Mouse (Mus musculus) bone marrow macrophage, adult 2 months (primary cell): ENCODE data around the gene Togaram2. TPM values are rescaled to one million over a fixed set of nuclear protein-coding genes. Genes with fewer than 3 reads are reported as not detected.

ENCODE experiments used
- H3K27ac ChIP-seq: 2 replicates; pipeline ENCODE4 v1.5.1; 2012; ENCODE audit warnings: low read depth, low read length; ENCODE audit not compliant: insufficient read depth
- H3K4me1 ChIP-seq: 2 replicates; pipeline ENCODE4 v1.6.1; 2012; ENCODE audit warnings: low read length; ENCODE audit not compliant: control insufficient read depth, insufficient read depth
- H3K4me3 ChIP-seq: 2 replicates; pipeline ENCODE4 v1.5.1; 2012; ENCODE audit warnings: mild to moderate bottlenecking, low read length, moderate library complexity; ENCODE audit not compliant: insufficient read depth
- CTCF ChIP-seq: IDR thresholded peaks from 2 replicates; pipeline ENCODE4 v1.5.1; 2012; ENCODE audit warnings: low read depth, mild to moderate bottlenecking, low read length, moderate library complexity
- POLR2A ChIP-seq: IDR thresholded peaks from 2 replicates; pipeline ENCODE4 v1.6.1; 2012; ENCODE audit warnings: mild to moderate bottlenecking, low read depth, low read length, borderline replicate concordance
- polyA plus RNA-seq: library from polyadenylated mRNA; stranded (reverse); fragments of >200 nt; gene quantifications from 2 replicates; pipeline ENCODE4 v1.2.4, GENCODE M21; 2012; ENCODE audit not compliant: missing spikeins, insufficient read depth, insufficient read length

The Togaram2 gene
- polyA plus RNA-seq, 1 experiment = not detected

DNA sequence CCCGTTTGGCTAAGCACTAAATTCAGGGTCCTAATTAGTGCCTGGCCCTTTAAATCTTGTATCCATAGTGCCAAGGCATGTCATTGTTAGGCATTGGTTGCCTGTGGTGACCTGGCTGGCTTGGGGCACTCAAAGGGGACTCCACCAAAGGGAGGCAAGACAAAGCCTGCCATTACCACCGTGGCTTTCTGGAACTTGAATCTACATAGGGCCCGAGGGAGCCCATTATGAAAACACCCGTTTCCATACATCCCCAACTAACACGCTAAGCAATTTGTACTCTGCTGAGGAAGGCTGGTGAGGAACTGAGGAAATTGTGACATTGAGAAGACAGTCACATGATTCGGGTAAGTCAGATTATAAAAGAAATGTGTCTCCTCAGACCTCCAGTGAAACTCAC, 96.5 kb downstream of the Togaram2 start:
- H3K4me3 ChIP-seq = no peak overlapping the region
- no peaks in the 10 kb centered on the region for H3K4me1 ChIP-seq
- no peak for TF ChIP-seq POLR2A
- no peak for TF ChIP-seq CTCF

DNA sequence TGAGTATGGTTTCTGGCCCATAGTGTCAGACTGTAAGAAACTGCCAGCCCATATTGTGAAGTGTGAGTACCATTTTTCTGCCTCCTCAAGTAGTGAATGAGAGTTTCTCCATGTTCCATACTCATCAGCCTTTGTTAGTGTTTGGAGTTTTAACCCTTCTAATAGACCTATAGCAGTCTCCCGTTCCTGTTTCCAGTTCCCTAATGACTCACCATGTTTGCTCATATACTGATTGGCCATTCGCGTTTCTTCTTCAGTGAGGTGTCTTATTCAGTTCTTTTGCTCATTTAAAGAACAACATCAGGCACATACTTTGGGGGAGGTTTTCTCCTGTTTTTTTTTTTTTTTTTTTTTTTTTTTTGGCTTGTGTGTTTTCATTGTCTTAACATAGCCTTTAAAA, 97.6 kb downstream of the Togaram2 start:
- Histone ChIP-seq H3K4me3 (no peak overlapping the region), H3K4me1 (no peaks in the 10 kb centered on the region), H3K27ac (no peak overlapping the region)
- no peak for TF ChIP-seq POLR2A
- TF ChIP-seq CTCF = no peak

More for the DNA sequence above, 96.5 kb downstream of the Togaram2 start:
- no peak overlapping the region for H3K27ac ChIP-seq

DNA sequence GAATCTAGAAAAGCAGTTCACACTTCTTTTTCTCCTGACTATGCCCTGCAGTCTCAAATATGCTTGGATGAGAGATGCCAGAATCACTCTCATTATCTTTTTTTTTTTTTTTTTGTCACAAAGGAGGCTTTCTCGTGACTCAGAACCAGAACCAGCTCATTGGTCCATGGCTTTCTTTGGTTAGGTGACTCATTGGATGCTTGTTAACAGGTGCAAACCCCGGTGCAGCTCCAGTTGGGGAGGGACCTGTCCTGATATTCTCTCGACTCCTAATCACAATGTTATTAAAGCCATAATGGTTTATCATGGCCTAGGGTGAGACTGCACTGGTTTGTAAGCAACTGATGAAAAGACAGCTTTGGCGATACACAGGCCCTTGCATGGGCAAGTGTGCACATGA, 101.1 kb downstream of the Togaram2 start:
- TF ChIP-seq CTCF (no peak), POLR2A (no peak)
- Histone ChIP-seq H3K4me3 (no peak overlapping the region), H3K4me1 (no peaks in the 10 kb centered on the region), H3K27ac (no peak overlapping the region)

DNA sequence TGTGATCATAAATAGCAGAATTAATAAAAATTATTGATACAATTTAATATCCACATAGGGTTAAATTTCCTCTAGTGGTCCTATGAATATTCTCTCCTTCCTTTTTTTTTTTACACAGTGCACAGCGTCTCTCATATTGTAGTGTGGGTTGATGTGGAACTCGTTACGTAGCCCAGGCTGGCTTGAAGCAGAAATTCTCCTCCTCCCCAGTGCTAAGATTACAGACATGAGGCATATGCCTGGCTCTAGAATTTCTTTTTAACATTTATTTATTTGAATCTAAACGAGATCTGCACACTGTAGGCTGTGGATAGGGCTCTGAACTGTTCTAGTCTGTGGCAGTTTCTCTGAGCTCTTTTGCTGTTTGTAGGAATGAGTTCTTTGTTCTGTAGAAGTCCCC, 102.2 kb downstream of the Togaram2 start:
- TF ChIP-seq POLR2A = no peak
- TF ChIP-seq CTCF = no peak
- Histone ChIP-seq H3K4me1 (no peaks in the 10 kb centered on the region), H3K27ac (no peak overlapping the region), H3K4me3 (no peak overlapping the region)

DNA sequence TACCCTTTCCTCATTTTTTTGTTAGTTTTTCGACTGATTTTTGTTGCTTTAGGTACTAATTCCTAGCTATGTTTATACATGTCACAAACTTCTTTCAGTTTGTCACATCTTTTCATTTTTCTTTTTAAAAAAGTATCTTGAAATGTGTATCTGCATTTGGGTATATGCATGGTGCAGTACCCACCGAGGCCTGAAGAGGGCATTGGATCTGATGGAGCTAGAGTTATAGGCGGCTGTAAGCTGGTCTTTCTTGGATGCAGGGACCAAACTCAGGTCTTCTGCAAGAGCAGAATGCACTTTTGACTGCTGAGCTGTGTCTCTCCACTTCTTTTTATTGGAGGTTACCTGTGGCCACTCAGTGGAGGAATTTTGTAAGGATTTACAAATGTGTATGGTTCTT, 105.6 kb downstream of the Togaram2 start:
- Histone ChIP-seq H3K4me3 (no peak overlapping the region), H3K27ac (no peak overlapping the region), H3K4me1 (no peaks in the 10 kb centered on the region)
- TF ChIP-seq CTCF (no peak), POLR2A (no peak)

Other genes starting within 250 kb of the Togaram2 start
- 1.9 and 3.2 TPM in 2 replicates for gene Gm4707, start 213.3 kb upstream of the Togaram2 start, polyA plus RNA-seq
- 56.9 and 67.7 TPM in 2 replicates for gene Smchd1, start 197.9 kb upstream of the Togaram2 start, polyA plus RNA-seq
- gene Ndc80, start 146.4 kb upstream of the Togaram2 start, polyA plus RNA-seq = 34.5 and 37.8 TPM in 2 replicates
- not detected in 2 replicates for gene Spdya, start 121.2 kb upstream of the Togaram2 start, polyA plus RNA-seq
- 29.9 and 32.7 TPM in 2 replicates for gene Wdr43, start 57.4 kb upstream of the Togaram2 start, polyA plus RNA-seq
- not detected in 2 replicates for gene Pcare, start 79.6 kb downstream of the Togaram2 start, polyA plus RNA-seq
- gene Clip4, start 95.2 kb downstream of the Togaram2 start, polyA plus RNA-seq = not detected in 2 replicates